Mouse (Mus musculus) liver, embryonic 15.5 days (tissue): ENCODE measurements around the gene Carmil2. TPM values are rescaled to one million over a fixed set of nuclear protein-coding genes. Genes with fewer than 3 reads are reported as not detected.
A peak's percentile ranks its signal among the peaks of the same experiment; 100 is the strongest.

Experiments
- ATAC-seq: fragments of 200-750 bp; cut with Nextera tagmentation; 2 replicates; pipeline ENCODE4 v1.8.0; 2017; ENCODE audit warnings: moderate number of reproducible peaks, mild to moderate bottlenecking, moderate library complexity; ENCODE audit not compliant: insufficient read depth
- H3K27ac ChIP-seq: fragments of 300-500 bp; sonication (generic); replicated peaks from 2 replicates; pipeline ENCODE4 v1.5.1; 2015; ENCODE audit warnings: mild to moderate bottlenecking, inconsistent platforms
- H3K27me3 ChIP-seq: fragments of 300-500 bp; sonication (generic); 2 replicates; pipeline ENCODE4 v1.6.1; 2015; ENCODE audit warnings: mild to moderate bottlenecking, inconsistent platforms
- H3K36me3 ChIP-seq: fragments of 300-500 bp; sonication (generic); replicated peaks from 2 replicates; pipeline ENCODE4 v1.6.1; 2015; ENCODE audit warnings: moderate library complexity, mild to moderate bottlenecking, inconsistent platforms
- H3K4me1 ChIP-seq: fragments of 300-500 bp; sonication (generic); replicated peaks from 2 replicates; pipeline ENCODE4 v1.6.1; 2015; ENCODE audit warnings: inconsistent platforms
- H3K4me2 ChIP-seq: fragments of 300-500 bp; sonication (generic); 2 replicates; pipeline ENCODE4 v1.6.1; 2015; ENCODE audit warnings: moderate library complexity, mild to moderate bottlenecking, inconsistent platforms
- H3K4me3 ChIP-seq: fragments of 300-500 bp; sonication (generic); replicated peaks from 2 replicates; pipeline ENCODE4 v1.5.1; 2015; ENCODE audit warnings: mild to moderate bottlenecking, inconsistent platforms
- H3K9ac ChIP-seq: fragments of 300-500 bp; sonication (generic); 2 replicates; pipeline ENCODE4 v1.6.1; 2015; ENCODE audit warnings: moderate library complexity, mild to moderate bottlenecking, inconsistent platforms
- H3K9me3 ChIP-seq: fragments of 300-500 bp; sonication (generic); replicated peaks from 2 replicates; pipeline ENCODE4 v1.6.1; 2016; ENCODE audit warnings: inconsistent platforms
- WGBS: fragments of 180-500 bp; shearing (Covaris S2); methylation state at CpG from one replicate; pipeline ENCODE4 v1.1.7; 2015; ENCODE audit warnings: mixed read lengths; ENCODE audit not compliant: insufficient replicate concordance; 5-methylcytosine and 5-hydroxymethylcytosine counted together
- polyA plus RNA-seq: library from polyadenylated mRNA; unstranded; fragments of >200 nt; fragmentation: Nextera tagmentation; extraction: Ambion mirVana; gene quantifications from 2 replicates; pipeline ENCODE4 v1.2.1, GENCODE M21; 2015

The Carmil2 gene
- polyA plus RNA-seq, 1 experiment from 2014 or later, result 0.35 TPM

GRCm38 (mm10) chr8:105704955-105705354 lies 18.9 kb downstream of the Carmil2 start:
- no peak overlapping the region for H3K9ac ChIP-seq
- no peak for ATAC-seq
- 76% methylated on average over 6 of the region's 6 CpGs for WGBS

GRCm38 (mm10) chr8:105706426-105706825 lies 20.4 kb downstream of the Carmil2 start:
- H3K4me2 ChIP-seq, result peak overlapping the region; percentile 97; the same call in 1 of the 2 replicates
- H3K4me3 ChIP-seq, result no peak overlapping the region
- ATAC-seq, result no peak
- 71% methylated on average over 12 of the region's 12 CpGs for WGBS
- 0 out of 2 replicates have a peak, but pooled peaks cover 16% of the 10 kb centered on the region for H3K36me3 ChIP-seq
- H3K9me3 ChIP-seq, result no peaks in the 10 kb centered on the region
- no peak overlapping the region for H3K27ac ChIP-seq
- no peaks in the 10 kb centered on the region for H3K27me3 ChIP-seq
- peaks cover 36% of the 10 kb centered on the region for H3K4me1 ChIP-seq
- no peak overlapping the region for H3K9ac ChIP-seq

More at GRCm38 (mm10) chr8:105704955-105705354, 18.9 kb downstream of the Carmil2 start:
- Histone ChIP-seq H3K4me3 (no peak overlapping the region), H3K27me3 (no peaks in the 10 kb centered on the region), H3K4me1 (peaks cover 43% of the 10 kb centered on the region), H3K36me3 (0 out of 2 replicates have a peak, but pooled peaks cover 16% of the 10 kb centered on the region), H3K4me2 (no peak overlapping the region), H3K9me3 (no peaks in the 10 kb centered on the region), H3K27ac (no peak overlapping the region)

- Histone ChIP-seq H3K4me2 (peak within 1 kb of the TSS; percentile 97), H3K27me3 (no peaks in the 10 kb centered on the region)
These were observed 21.7 kb downstream of the Carmil2 start, which contains the start of the genes 4933405L10Rik and Enkd1 for GRCm38 (mm10) chr8:105707498-105708403. 4933405L10Rik (plus strand) TSS chr8:105707655. Enkd1 (minus strand) TSS chr8:105708210.

GRCm38 (mm10) chr8:105708675-105709074 lies 22.6 kb downstream of the Carmil2 start:
- WGBS, result 86% methylated on average over 8 of the region's 8 CpGs
- Histone ChIP-seq H3K27me3 (no peaks in the 10 kb centered on the region), H3K4me3 (no peak overlapping the region), H3K9ac (no peak overlapping the region), H3K27ac (no peak overlapping the region), H3K4me2 (no peak overlapping the region), H3K4me1 (peaks cover 24% of the 10 kb centered on the region), H3K36me3 (0 out of 2 replicates have a peak, but pooled peaks cover 9% of the 10 kb centered on the region), H3K9me3 (no peaks in the 10 kb centered on the region)
- ATAC-seq, result no peak

More at GRCm38 (mm10) chr8:105707498-105708403, 21.7 kb downstream of the Carmil2 start, which contains the start of the genes 4933405L10Rik and Enkd1:
- WGBS, result 1% methylated on average over 55 of the region's 55 CpGs
- peak; percentile 68 for ATAC-seq
- no peak within 1 kb of the TSS; the same call in 1 of the 2 replicates for H3K27ac ChIP-seq
- H3K9ac ChIP-seq, result peak within 1 kb of the TSS; percentile 62
- H3K4me1 ChIP-seq, result peaks cover 24% of the 10 kb centered on the region
- no peaks in the 10 kb centered on the region for H3K9me3 ChIP-seq
- peak within 1 kb of the TSS; percentile 76 for H3K4me3 ChIP-seq
- H3K36me3 ChIP-seq, result 0 out of 2 replicates have a peak, but pooled peaks cover 15% of the 10 kb centered on the region

GRCm38 (mm10) chr8:105709317-105709716 lies 23.2 kb downstream of the Carmil2 start:
- H3K9me3 ChIP-seq, result no peaks in the 10 kb centered on the region
- ATAC-seq, result no peak
- no peak overlapping the region for H3K4me3 ChIP-seq
- WGBS, result 75% methylated on average over 14 of the region's 14 CpGs
- H3K4me1 ChIP-seq, result peaks cover 24% of the 10 kb centered on the region
- 0 out of 2 replicates have a peak, but pooled peaks cover 3% of the 10 kb centered on the region for H3K36me3 ChIP-seq
- no peaks in the 10 kb centered on the region for H3K27me3 ChIP-seq
- no peak overlapping the region for H3K27ac ChIP-seq
- H3K4me2 ChIP-seq, result no peak overlapping the region
- no peak overlapping the region for H3K9ac ChIP-seq

GRCm38 (mm10) chr8:105712286-105712685 lies 26.2 kb downstream of the Carmil2 start:
- H3K9me3 ChIP-seq, result no peaks in the 10 kb centered on the region
- no peak for ATAC-seq
- H3K36me3 ChIP-seq, result no peaks in the 10 kb centered on the region
- H3K27ac ChIP-seq, result no peak overlapping the region
- H3K27me3 ChIP-seq, result no peaks in the 10 kb centered on the region
- no peak overlapping the region for H3K9ac ChIP-seq
- H3K4me3 ChIP-seq, result no peak overlapping the region
- peaks cover 18% of the 10 kb centered on the region for H3K4me1 ChIP-seq
- H3K4me2 ChIP-seq, result no peak overlapping the region
- 61% methylated on average over 3 of the region's 3 CpGs for WGBS

GRCm38 (mm10) chr8:105714139-105714538 lies 28.1 kb downstream of the Carmil2 start:
- ATAC-seq, result no peak
- Histone ChIP-seq H3K9ac (no peak overlapping the region), H3K4me1 (peaks cover 8% of the 10 kb centered on the region; the same call in 1 of the 2 replicates), H3K27ac (no peak overlapping the region), H3K4me3 (no peak overlapping the region), H3K36me3 (no peaks in the 10 kb centered on the region), H3K27me3 (no peaks in the 10 kb centered on the region), H3K9me3 (no peaks in the 10 kb centered on the region), H3K4me2 (no peak overlapping the region)
- under 1% methylated on average over 3 of the region's 3 CpGs for WGBS

- no peak overlapping the region for H3K4me2 ChIP-seq
- H3K27ac ChIP-seq, result no peak overlapping the region
- H3K27me3 ChIP-seq, result no peaks in the 10 kb centered on the region
- 56% methylated on average over 6 of the region's 6 CpGs for WGBS
- no peak overlapping the region for H3K9ac ChIP-seq
- no peaks in the 10 kb centered on the region for H3K36me3 ChIP-seq
- ATAC-seq, result no peak
- H3K9me3 ChIP-seq, result no peaks in the 10 kb centered on the region
- peaks cover 8% of the 10 kb centered on the region; the same call in 1 of the 2 replicates for H3K4me1 ChIP-seq
- H3K4me3 ChIP-seq, result no peak overlapping the region
These were observed 29.0 kb downstream of the Carmil2 start for GRCm38 (mm10) chr8:105715042-105715441.

- H3K9me3 ChIP-seq, result no peaks in the 10 kb centered on the region
- H3K4me3 ChIP-seq, result no peak overlapping the region
- no peak overlapping the region for H3K27ac ChIP-seq
- H3K4me2 ChIP-seq, result no peak overlapping the region
- H3K27me3 ChIP-seq, result no peaks in the 10 kb centered on the region
- no peak for ATAC-seq
- H3K36me3 ChIP-seq, result no peaks in the 10 kb centered on the region
- H3K9ac ChIP-seq, result no peak overlapping the region
- WGBS, result 86% methylated on average over 15 of the region's 15 CpGs
- H3K4me1 ChIP-seq, result peaks cover 8% of the 10 kb centered on the region; the same call in 1 of the 2 replicates
These were observed 30.4 kb downstream of the Carmil2 start for GRCm38 (mm10) chr8:105716302-105716945.

- Histone ChIP-seq H3K36me3 (no peaks in the 10 kb centered on the region), H3K27me3 (no peaks in the 10 kb centered on the region), H3K27ac (no peak overlapping the region), H3K4me1 (peaks cover 6% of the 10 kb centered on the region; the same call in 1 of the 2 replicates), H3K4me2 (no peak overlapping the region), H3K9me3 (no peaks in the 10 kb centered on the region), H3K9ac (no peak overlapping the region), H3K4me3 (no peak overlapping the region)
- WGBS, result 69% methylated on average over 4 of the region's 4 CpGs
- ATAC-seq, result no peak
These were observed 33.6 kb downstream of the Carmil2 start for GRCm38 (mm10) chr8:105719637-105720036.

- H3K27ac ChIP-seq, result no peak overlapping the region
- ATAC-seq, result no peak
- no peak overlapping the region for H3K9ac ChIP-seq
- no peaks in the 10 kb centered on the region for H3K36me3 ChIP-seq
- H3K27me3 ChIP-seq, result no peaks in the 10 kb centered on the region
- 78% methylated on average over 9 of the region's 9 CpGs for WGBS
- H3K4me3 ChIP-seq, result no peak overlapping the region
- no peak overlapping the region for H3K4me2 ChIP-seq
- no peaks in the 10 kb centered on the region for H3K4me1 ChIP-seq
- H3K9me3 ChIP-seq, result no peaks in the 10 kb centered on the region
These were observed 36.8 kb downstream of the Carmil2 start for GRCm38 (mm10) chr8:105722861-105723260.
